Comparison of ENCODE assay signal across 16 mouse cellular contexts in the genomic region with DNA sequence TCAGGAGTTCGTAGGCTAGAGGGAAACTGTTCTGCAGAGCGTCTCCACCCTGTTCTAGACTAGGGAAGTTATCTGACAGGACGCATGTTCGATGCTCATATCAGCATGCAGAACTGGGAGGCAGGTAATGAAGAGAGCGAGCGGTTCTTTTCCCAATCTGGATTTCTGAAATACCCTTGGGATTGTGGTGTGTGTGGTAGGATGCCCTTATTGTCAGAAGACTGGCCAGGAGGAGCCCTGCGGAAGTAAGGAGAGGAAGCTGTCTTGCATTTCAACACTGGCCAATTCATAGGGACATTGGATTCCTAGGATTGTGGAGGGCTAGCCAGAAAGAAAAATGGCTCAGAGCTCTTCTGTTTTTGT. TPM values are rescaled to one million over a fixed set of nuclear protein-coding genes. Genes with fewer than 3 reads are reported as not detected.
DNase-seq lines count a peak whose midpoint lies in the region; ATAC-seq lines count a peak whose summit lies in the region.
"Had no signal": no experiment of that assay in that cellular context is flagged by ENCODE, and none has a peak within 500 bp of the region (broad histone marks: within the 10 kb centered on the region; RNA-seq: fewer than 3 reads in every experiment).

No protein-coding gene starts in this region.

- H3K9me3 ChIP-seq in heart, embryonic 11.5 days (replicated peaks; ENCODE audit: control insufficient read depth, low read length) = no peaks in the 10 kb centered on the region
- no peaks in the 10 kb centered on the region for H3K9me3 ChIP-seq in hindbrain, embryonic 10.5 days
- no peaks in the 10 kb centered on the region for H3K9me3 ChIP-seq in midbrain, embryonic 14.5 days (ENCODE audit: control insufficient read depth, low read length)

- peaks cover 86% of the 10 kb centered on the region for H3K27me3 ChIP-seq in heart, embryonic 11.5 days (ENCODE audit: control insufficient read depth, insufficient read depth, low read length)
- H3K27me3 ChIP-seq in hindbrain, embryonic 10.5 days (ENCODE audit: insufficient read depth, poor library complexity, severe bottlenecking) = peaks cover 96% of the 10 kb centered on the region
- H3K27me3 ChIP-seq in midbrain, embryonic 14.5 days (ENCODE audit: control insufficient read depth, insufficient read depth, low read length) = peaks cover 86% of the 10 kb centered on the region

- no peak for DNase-seq in heart, adult 8-10 months (ENCODE audit: low spot score)
- peak; percentile 14 for DNase-seq in ZHBTc4 (ENCODE audit: low read depth, low spot score)
- DNase-seq in hindbrain, embryonic 10.5 days (ENCODE audit: low spot score) = peak; percentile 51
- DNase-seq in midbrain, embryonic 14.5 days = peak; percentile 44
- DNase-seq in frontal cortex, postnatal 25 days (ENCODE audit: low spot score in 2 of 2) = no peak
- no peak for DNase-seq in kidney, postnatal 10 days
- DNase-seq in spleen, postnatal 36 days (ENCODE audit: low spot score in 2 of 2) = no peak
- DNase-seq: adrenal gland, postnatal 14 days; B cell, adult 2 months; kidney, adult 8-10 months; thymus, adult 2 months had no signal

- H3K9ac ChIP-seq in heart, embryonic 11.5 days (ENCODE audit: low read depth, low read length) = no peak overlapping the region
- peak overlapping the region; percentile 34; the same call in 1 of the 2 replicates for H3K9ac ChIP-seq in midbrain, embryonic 14.5 days (replicated peaks; ENCODE audit: low read length)
- H3K9ac ChIP-seq: liver, embryonic 14.5 days had no signal

- no peak overlapping the region for H3K27ac ChIP-seq in heart, embryonic 11.5 days (ENCODE audit: low read depth, low read length)
- H3K27ac ChIP-seq in hindbrain, embryonic 10.5 days = no peak overlapping the region; the same call in 1 of the 2 replicates
- 0 out of 2 replicates have a peak overlapping the region, but pooled peaks have one; percentile 0 for H3K27ac ChIP-seq in midbrain, embryonic 14.5 days (replicated peaks; ENCODE audit: low read depth, low read length)
- H3K27ac ChIP-seq: left cerebral cortex, adult 2 months; liver, embryonic 14.5 days had no signal

- 3% methylated on average over 7 of the region's 7 CpGs for WGBS in heart, embryonic 11.5 days (ENCODE audit: insufficient replicate concordance)
- under 1% methylated on average over 7 of the region's 7 CpGs for WGBS in hindbrain, embryonic 10.5 days
- WGBS in midbrain, embryonic 14.5 days = 2% methylated on average over 7 of the region's 7 CpGs

- peak overlapping the region; percentile 51; the same call in 1 of the 2 replicates for H3K4me2 ChIP-seq in heart, embryonic 11.5 days
- peak overlapping the region; percentile 30; the same call in 1 of the 2 replicates for H3K4me2 ChIP-seq in midbrain, embryonic 14.5 days (ENCODE audit: low read length)

- no peak for ATAC-seq in heart, embryonic 11.5 days (replicated peaks; ENCODE audit: insufficient number of reproducible peaks, low FRiP score, low TSS enrichment)
- no peak for ATAC-seq in midbrain, embryonic 14.5 days (ENCODE audit: low FRiP score, low TSS enrichment)

- H3K4me3 ChIP-seq in heart, embryonic 11.5 days (ENCODE audit: low read depth, low read length) = peak overlapping the region; percentile 28; the same call in 1 of the 2 replicates
- H3K4me3 ChIP-seq in hindbrain, embryonic 10.5 days = peak overlapping the region; percentile 61
- 0 out of 2 replicates have a peak overlapping the region, but pooled peaks have one; percentile 20 for H3K4me3 ChIP-seq in midbrain, embryonic 14.5 days (replicated peaks; ENCODE audit: low read depth, low read length)
- H3K4me3 ChIP-seq: left cerebral cortex, adult 2 months had no signal

- no peaks in the 10 kb centered on the region for H3K36me3 ChIP-seq in heart, embryonic 11.5 days (ENCODE audit: control insufficient read depth, insufficient read depth, low read length)
- H3K36me3 ChIP-seq in hindbrain, embryonic 10.5 days = no peaks in the 10 kb centered on the region
- H3K36me3 ChIP-seq in midbrain, embryonic 14.5 days (ENCODE audit: control insufficient read depth, insufficient read depth, low read length) = no peaks in the 10 kb centered on the region

- peaks cover 13% of the 10 kb centered on the region; the same call in 1 of the 2 replicates for H3K4me1 ChIP-seq in heart, embryonic 11.5 days (ENCODE audit: control insufficient read depth, insufficient read depth, low read length)
- peaks cover 38% of the 10 kb centered on the region for H3K4me1 ChIP-seq in hindbrain, embryonic 10.5 days (replicated peaks)
- H3K4me1 ChIP-seq in midbrain, embryonic 14.5 days (ENCODE audit: control insufficient read depth, insufficient read depth, low read length) = peaks cover 6% of the 10 kb centered on the region; the same call in 1 of the 2 replicates

RNA-seq across cellular contexts. Expression of a gene that starts 3.6 kb away (rescaled TPM):
- polyA plus RNA-seq in heart, embryonic 11.5 days (2014; fragmentation: Nextera tagmentation; extraction: Ambion mirVana) = 4.3 and 6.1 TPM in 2 replicates
- not detected for total RNA-seq in heart, adult 8-10 months (2022)
- 11.5 and 16.9 TPM in 2 replicates for polyA plus RNA-seq in hindbrain, embryonic 10.5 days (2016; fragmentation: Nextera tagmentation; extraction: Ambion mirVana)
- 7.1 TPM in 2 replicates for polyA plus RNA-seq in midbrain, embryonic 14.5 days (2014; fragmentation: Nextera tagmentation; extraction: Ambion mirVana)
- total RNA-seq: adrenal gland, postnatal 14 days; left cerebral cortex, adult 2 months; megakaryocyte progenitor cell, adult 5-6 weeks had no signal
- polyA plus RNA-seq: heart, embryonic 16.5 days had no signal

Comparison
In these comparisons a context has a peak if more than half of its experiments do, and no peak if none do; other contexts are left out.
1. DNase-seq: peak in ZHBTc4 (single experiment), hindbrain, embryonic 10.5 days (single experiment) and midbrain, embryonic 14.5 days (single experiment); none in heart, adult 8-10 months (single experiment), frontal cortex, postnatal 25 days (0 of 2), kidney, postnatal 10 days (single experiment) and spleen, postnatal 36 days (0 of 2).
2. Peak in every context shown above with its lines, with median percentiles within 50 percentile points of each other: H3K4me3 ChIP-seq.